Mouse (Mus musculus) retina, embryonic 14.5 days (tissue): ENCODE results near the gene Gbe1.

Experiments used
- DNase-seq: peaks from one replicate; pipeline ENCODE4 v3.0.0-alpha.2; 2015; ENCODE audit warnings: low spot score

Gbe1 gene

DNA sequence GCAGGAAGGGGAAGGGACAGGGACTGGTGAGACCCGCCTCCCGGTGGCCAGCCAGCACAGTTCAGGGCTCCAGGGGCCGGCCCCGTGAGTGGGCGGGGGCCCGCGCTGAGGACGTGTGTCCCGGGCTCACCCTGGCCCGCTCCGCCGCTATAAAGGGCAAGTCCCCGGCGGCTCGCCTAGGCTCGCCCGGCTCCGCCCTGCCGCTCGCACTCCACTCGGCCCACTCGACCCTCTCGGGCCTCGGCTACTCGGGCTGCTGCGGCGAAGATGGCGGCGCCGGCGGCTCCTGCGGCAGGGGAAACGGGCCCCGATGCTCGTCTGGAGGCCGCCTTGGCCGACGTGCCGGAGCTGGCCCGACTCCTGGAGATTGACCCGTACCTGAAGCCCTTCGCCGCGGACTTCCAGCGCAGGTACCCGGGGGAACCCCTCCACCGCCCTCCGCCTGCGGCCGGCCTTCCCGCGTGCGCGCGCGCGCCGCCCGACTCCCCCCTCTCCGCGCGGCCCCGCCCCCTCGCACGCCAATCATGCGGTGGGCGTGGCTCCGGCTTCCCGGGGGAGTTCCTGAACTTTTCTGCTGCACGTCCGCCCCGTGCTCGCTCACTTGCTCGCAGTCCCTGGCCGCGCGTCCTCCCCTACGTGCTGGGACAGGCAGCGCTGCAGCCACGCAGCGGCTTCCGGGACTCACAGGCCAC lies at the start of gene Gbe1:
TSS of gene Gbe1 (plus strand) at position 64 of the 692 bp plus-strand sequence.
- DNase-seq, result peak; percentile 93

DNA sequence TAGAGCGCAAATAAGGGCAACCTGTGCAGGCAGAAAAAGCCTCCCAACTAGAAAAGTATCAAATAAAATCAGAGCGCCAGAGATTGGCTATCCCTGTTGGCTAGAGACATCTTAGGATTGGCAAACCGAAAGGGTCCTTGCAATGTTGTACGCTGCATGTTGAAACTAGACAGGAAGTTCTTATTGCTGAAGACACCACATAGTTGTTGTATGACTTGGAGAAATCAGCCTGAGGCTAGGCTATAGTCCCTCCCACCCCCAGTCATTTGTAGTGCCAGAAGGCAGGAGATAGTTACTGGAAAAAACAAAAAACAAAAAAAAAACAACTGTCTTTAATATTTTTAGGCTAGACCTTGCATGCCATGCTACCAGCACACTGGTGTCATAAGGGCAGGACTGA lies 3.1 kb upstream of the Gbe1 start:
- no peak for DNase-seq

DNA sequence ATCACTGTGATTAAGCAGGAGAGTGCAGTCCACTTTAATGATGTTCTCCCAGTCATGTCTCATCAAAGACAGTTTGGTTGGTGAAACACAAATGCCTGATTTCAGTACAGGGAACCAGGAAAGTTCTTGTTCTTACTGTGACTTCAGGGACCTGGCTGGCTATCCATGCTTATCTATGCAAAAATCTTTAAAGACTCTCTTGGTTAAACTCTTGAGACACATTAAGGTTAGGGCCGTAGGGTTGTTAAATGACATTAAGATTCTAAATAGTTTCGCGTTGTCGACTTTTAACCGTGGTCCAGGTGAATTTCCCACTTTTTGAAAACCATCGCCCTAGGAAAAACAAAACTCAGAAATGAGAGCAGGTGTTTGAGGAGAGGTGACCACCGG lies 258 bp upstream of the Gbe1 start:
- peak; percentile 27 for DNase-seq

DNA sequence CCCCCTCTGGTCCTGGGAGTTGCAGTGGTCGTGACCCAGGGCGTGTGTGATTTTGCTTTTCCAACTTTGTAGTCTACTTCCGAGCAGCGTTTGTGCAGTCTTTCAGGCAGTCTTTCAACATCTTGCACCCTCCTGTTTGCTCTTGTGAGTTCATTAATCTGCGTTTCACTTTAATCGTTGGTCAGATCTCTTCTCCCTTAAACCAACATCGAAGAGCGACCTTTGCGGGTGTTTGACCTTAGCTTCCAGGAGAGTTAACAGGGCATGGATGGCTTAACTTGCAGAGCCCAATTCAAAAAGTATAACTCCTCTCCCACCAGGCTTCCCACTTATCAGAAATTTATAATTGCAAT lies 805 bp downstream of the Gbe1 start:
- no peak for DNase-seq

DNA sequence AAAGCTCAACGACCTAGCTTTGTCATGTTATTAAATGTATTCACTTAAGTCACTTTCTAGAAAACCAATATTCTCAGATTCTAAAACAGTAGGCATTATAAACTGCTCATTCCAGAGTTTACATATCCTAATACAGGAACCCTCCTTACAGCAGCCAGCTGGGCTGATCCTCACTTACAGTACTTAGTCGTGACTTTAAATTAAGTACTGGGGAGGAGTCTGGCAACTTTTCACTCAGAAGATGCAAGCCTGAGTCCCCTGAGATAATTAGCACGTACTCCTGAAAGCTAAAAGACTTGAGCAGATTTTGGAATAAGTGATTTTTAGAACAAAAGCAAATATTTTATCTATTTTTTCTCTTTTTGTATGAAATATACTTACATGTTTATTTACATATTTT lies 1.5 kb downstream of the Gbe1 start:
- peak; percentile 61 for DNase-seq

DNA sequence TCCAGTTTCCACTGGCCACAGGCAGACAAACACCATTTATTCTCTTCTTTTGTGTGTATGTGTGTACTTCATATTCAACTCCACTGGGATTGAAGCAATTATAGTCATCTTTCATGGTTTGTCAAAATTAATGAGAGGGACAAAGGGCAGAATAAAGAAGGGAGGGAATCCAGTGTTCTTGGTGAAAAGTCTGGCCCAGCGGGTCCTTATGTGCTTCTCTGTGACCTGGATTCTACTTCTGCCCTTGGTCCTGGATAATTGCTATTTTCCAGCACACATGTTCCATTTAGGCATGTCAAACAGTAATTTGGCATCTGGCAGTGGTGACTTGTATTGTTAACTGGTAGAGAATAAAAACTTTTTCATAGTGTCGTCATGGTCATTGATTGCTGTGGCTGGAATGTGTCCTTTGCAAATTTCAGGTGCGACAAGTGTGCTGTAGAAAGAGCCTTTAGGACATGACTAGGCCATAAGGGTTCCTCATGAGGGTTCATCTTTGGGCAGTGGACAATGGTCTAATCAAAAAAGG lies 2.2 kb downstream of the Gbe1 start:
- peak; percentile 85 for DNase-seq

DNA sequence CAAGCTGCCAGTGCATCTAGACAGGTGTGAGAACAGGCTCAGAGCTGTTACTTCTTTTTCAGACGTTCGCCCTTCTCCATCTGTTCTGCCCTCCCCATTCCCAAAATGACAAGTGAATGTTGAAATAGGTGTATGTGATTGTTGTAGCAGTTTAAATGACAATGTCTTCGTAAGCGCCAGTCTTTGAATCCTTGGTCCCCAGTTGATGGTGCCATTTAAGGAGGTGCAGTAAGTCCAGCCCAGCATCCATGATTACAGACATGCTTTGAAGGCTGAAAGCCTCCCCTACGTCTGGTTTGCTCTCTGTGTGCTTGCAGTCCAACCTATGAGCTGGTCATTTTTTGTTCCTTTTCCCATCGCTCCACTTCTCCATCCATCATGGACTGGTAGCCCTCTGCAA lies 5.6 kb downstream of the Gbe1 start:
- no peak for DNase-seq

DNA sequence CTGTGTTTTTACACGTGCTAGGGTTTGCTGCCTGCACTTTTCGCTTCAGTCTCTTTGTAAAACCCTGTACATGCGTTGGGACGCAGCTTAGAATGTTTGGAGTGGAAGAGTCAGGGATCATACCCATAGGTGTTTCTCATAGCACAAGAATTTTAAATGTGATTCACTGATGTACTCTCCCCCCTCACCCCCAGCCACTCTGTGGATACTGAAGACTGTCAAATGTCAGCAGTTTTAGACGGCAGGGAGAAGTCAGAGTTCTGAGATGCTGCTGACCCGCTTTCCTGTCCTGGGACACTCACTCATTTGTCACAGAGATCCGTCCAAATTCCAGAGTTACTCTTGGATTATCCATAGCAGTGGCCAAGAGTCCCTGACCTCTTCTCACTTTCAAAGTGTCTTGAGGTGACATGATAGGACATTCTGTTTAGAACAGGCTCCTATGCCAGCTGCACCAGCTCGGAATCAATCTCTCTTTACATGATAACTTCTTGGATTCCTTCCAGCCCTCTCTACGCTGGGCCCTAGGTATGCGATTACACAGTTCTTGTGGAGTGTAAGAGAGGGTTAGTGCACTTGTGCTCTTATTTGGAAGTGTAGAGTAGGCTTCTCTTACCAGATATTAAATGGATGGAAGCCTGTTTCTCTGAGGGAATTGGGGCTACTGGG lies 7.0 kb downstream of the Gbe1 start:
- DNase-seq, result no peak

DNA sequence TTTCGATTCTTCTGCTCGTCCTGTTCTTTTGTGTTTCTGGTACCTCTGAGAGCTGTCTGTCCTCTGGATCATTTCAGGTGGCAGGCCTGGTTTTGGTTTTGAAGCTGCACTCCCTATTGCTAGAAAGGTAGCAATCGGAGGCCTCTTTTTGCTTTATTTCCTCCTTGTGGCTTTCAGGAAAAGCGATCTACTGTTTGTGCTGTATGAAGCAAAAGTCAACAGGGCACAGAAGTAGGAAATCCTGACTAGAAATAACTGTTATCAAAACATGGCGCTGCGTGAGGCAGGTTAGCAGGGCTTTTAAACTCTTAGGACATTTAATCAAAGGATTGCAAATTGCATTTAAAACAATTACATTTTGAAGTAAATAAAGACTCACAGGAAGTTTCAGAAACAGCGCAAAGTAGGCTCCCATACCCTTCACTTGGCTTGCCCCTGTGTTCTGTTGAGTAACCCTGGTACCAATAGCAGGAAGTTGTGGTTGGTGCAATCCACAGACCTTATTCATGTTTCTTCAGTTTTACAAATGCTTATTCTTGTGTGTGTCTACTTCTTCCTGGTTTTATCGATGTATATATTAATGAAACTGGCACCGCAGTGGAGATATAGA lies 12.7 kb downstream of the Gbe1 start:
- no peak for DNase-seq

DNA sequence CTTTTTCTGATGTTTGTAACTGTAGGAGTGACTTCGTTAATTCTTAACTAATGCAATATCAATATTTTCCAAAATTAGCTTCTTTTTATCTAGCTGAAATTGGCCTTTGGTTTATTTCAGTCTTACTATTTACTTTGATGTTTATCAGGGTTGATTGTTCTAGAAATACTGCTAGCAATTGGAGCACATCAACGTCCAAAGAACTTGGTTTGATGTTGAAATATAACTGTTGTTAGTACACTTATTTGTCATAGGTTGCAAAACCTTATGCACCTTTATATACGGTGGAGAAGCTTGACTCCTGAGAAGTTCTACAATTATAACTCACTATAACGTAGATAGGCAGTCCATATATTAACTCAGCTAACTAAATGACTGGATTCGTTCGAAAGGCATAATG lies 14.8 kb downstream of the Gbe1 start:
- no peak for DNase-seq

DNA sequence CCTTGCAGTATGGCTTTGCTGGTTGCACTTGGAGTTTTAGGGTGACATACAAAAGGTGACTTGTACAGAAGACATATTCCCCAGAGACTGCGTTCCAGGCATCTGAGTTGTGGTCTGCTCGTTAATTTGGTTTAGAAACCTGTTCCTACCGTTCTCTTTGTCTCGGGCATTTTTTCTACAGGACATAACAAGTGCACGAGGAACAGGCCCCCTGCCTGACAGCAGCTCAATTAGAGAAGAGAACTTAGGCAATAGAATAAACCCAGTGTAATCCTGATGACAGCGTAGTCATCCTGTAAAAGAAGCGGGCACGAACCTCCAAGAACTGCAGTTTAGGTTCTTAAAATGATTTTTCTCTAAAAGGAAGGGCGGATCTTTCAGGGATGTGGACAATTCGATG lies 15.3 kb downstream of the Gbe1 start:
- DNase-seq, result peak; percentile 72

DNA sequence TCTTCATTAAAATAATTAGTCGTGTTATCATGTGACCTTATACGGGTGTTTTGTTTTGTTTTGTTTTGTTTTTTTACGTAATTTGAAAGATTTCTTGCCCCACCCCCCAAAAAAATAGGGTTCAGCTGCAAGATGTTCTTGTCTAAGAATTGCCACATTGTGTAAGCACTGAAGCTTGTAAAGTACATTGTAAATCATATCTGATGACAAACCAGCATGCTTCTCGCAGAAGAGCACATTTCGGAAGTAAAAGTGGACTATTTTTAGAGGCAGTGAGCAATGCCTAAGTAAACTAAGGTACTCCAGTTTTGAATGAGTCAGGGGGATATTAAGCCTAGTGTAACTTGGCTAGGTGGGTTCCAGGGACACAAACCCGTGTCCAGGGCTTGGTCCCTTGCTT lies 15.7 kb downstream of the Gbe1 start:
- DNase-seq, result no peak

DNA sequence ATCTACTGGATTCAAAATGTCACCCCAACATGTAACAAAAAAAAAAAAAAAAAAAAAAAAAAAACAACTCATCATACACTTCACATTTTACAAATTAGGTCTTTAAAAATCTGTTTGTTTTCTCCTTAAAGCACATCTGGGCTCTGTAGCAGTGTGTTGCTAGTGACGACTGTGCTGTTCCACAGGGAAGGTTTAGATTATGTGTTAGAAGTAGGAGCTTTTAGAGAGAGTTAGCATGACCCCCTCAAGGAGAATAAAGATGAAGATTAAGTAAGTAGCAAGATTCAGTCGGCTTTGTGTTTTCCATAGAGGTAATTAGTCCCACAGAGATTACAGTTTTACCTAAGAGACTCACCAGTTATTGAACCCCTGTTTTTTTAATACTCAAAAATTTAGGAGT lies 16.3 kb downstream of the Gbe1 start:
- DNase-seq, result no peak

DNA sequence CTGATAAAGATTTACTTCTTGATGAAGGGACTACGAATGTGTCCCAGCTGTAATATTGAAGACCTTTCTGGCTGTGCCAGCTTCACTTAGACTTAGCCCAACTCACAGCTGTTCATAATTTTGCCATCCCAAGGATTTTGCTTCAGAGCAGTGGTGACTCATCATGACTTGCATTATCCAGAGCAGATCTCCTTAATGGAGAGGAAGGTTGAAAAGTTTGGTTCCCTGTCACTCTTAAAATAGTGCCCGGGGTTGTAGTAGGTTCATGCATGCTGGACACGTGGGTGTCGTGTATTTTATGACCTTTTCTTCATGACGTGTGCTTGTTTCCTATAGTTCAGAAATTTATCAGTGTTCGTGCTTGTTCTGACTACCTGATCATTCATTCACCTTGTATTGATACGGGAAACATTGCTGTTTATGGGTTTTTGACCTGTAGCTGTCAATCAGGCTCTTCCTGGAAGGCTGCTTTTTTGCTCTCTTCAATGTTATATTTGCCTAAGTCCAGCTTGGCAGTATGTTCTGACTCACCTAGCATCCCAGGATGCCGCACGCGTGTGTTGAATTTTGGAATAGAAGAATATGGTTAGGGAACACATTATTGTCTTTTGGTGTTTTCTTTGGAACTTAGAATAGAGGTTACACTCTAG lies 17.0 kb downstream of the Gbe1 start:
- no peak for DNase-seq

DNA sequence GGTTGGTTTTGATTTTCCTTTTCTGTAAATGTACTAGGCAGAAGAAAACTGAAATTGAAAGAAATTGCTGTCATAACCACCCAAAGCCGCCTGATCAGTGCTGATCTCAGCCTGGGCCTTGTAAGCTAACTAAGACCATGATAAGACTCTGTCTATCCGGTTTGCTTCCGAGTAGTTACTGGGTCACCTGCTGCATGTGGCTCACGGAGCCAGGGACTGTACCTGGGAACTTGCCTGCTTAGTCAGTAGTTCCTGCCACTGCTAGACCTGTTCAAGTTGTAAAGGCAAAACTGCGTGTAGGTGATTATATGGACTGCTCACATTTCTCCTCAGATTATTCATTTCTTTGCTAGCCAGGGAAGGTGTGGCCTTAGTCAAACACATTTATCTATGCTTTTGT lies 21.1 kb downstream of the Gbe1 start:
- DNase-seq, result no peak

DNA sequence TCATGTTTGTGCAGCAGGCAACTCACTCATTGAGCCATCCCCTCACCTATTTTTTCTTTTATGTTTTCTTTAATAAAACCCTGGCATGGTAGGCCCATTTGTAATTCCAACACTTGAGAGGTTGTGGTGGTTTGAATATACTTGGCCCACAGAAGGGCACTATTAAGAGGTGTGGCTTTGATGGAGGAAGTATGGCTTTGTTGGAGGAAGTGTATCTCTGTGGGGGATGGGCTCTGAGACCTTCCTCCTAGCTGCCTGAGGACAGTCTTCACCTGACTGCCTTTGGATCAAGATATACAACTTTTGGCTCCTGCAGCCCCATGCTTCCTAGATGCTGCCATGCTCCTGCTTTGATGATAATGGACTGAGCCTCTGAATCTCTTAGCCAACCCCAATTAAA lies 21.7 kb downstream of the Gbe1 start:
- no peak for DNase-seq

DNA sequence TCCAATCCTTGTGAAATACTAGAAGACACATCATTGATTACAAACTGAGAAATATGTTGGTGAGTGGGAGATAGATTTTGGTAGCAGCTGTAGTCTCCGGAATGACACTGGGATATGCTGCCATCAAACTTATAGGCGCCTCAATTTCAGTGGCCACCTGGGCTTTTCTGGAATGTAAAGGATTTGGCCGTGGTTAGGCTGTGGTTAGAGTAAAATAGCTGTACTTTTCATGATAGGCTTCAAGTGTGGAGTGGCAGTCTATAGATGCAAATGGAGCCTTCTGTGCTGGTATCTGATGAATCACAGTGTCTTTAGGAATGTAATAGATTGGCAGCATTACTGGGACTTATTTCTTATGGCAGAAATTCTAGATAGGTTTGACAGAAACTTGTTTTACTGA lies 23.9 kb downstream of the Gbe1 start:
- no peak for DNase-seq

DNA sequence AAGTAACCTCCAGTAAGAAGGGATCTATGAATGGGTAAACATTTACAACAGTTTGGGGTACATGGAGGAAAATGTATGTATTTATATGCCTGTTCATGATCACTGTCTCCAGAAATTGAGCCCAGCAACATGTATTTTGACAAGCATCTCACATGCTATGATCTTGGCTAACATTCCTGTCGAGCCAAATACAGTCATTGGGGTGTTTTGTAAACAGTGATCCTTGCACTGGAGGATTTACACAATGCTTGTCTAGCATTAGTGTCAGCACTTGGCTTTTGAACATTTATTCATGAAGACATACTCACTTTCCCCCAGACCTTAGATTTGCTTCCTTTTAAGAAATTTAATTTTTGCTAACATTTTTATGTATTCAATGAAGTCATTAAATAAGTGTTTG lies 30.7 kb downstream of the Gbe1 start:
- DNase-seq, result no peak

DNA sequence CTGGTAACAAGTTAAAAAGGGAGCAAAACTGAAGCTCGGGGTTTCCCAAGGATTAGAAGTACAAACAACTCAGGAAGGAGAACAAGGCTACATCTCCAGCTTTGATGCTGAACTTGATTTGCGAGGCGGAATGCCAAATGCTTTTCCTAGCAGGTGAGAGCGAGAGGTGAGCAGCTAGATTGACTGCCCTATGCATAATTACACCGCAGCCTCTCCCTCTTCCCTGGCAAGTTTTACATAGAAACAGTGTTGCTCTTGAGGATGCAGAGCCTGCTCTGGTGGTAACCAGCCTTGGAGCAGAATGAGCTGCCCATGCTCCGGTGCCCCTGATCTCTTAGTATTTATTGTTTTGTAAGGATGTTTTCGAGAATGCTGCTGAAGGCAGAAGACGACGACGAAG lies 31.9 kb downstream of the Gbe1 start:
- DNase-seq, result no peak

DNA sequence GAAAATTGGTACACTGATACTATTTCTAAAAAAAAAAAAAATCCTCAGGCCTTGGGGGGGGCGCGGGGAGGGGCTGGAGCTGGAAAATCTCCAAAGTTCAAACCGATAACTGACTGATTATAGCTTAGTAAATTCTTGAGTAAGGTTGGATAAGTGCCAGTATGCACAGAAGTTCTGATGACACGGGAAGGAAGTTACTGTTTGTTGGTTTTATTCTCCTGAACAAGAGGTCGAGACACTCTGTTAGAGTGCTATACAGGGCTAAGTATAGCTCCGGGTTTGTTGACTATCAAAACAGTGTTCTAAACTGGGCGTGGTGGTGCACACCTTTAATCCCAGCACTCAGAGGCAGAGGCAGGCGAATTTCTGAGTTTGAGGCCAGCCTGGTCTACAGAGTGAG lies 36.3 kb downstream of the Gbe1 start:
- DNase-seq, result no peak

DNA sequence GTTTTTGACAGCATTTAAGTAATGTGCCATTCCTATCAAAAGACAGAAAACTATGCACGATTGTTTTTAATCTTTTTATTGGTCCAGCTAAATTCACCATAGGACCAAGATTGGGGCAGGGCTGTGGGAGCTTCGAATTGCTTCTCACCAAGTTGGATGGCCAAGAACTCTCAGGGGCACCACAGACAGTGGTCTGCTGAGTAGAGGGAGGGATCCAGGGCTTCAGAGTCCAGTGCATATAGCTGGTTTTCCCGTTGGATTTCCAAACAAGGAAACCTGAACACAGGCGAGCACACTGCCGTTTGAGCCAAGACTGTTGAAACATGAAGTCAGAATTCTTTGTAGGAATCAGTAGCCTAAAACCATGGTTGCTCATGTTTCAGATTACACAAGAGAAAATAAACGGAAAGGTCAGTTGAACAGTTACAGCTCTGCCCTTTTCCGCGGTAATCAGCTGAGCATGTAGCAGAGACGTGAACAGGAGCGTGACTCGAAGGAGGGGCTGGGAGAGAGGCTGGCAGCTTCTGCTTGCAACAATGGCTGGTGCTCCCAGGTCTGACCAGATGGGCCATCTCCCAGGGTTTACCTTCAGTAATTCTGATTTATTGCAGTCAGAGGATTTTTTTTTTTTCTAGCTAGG lies 38.0 kb downstream of the Gbe1 start:
- peak; percentile 44 for DNase-seq

DNA sequence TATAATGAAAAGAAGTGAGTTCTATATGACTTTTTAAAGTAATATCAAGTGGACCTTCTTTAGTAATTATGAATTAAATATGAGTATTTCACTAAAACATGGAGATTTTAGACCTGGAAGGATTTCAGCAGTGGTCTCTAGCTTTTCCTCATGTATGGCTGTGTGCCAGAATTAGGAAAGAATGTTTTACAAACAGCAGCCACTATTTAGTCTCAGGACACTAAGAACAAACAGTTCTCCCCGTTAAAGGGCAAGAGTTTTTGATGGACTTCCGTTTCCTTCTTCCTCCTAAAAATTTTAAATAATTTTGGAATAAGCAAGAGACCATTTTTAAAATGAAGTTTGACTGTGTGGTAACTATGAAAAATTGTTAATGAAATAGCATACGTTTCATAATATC lies 38.8 kb downstream of the Gbe1 start:
- DNase-seq, result no peak

DNA sequence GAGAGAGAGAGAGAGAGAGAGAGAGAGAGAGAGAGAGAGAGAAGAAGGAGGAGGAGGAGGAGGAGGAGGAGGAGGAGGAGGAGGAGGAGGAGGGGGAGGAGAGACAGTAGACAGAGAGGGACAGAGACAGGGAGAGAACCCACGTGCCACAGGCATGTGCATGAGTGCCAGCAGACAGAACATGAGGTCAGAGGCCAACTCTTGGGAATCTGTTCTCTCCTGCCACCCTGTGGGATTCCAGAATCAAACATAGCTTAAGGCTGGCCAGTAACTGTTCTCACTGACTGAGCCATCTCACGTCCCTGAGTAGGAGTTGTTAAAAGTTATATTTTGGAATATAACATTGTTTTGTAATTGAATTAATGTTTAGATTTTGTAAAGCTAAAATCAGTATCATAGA lies 39.3 kb downstream of the Gbe1 start:
- peak; percentile 67 for DNase-seq
